14 mouse cellular contexts compared by ENCODE assay signal in genomic region chr11:90678582-90678981, GRCm38 (mm10). TPM values are rescaled to one million over a fixed set of nuclear protein-coding genes. Genes with fewer than 3 reads are reported as not detected.
A peak's percentile ranks its signal among the peaks of the same experiment; 100 is the strongest.
DNase-seq lines count a peak whose midpoint lies in the region; ATAC-seq and TF ChIP-seq lines count a peak whose summit lies in the region.
"Had no signal": no experiment of that assay in that cellular context is flagged by ENCODE, and none has a peak within 500 bp of the region (broad histone marks: within the 10 kb centered on the region; RNA-seq: fewer than 3 reads in every experiment).

No protein-coding gene starts in this region.

- TF ChIP-seq CTCF in lung, embryonic 14.5 days (IDR thresholded peaks at IDR 0.05; ENCODE audit: low read depth): no peak

- no peak for DNase-seq in heart, adult 18-20 months
- DNase-seq in lung, embryonic 14.5 days: peak; percentile 35
- no peak for DNase-seq in lung, adult 18-20 months
- DNase-seq in cerebellum, adult 9-11 months: no peak
- no peak for DNase-seq in ovary, adult 18-20 months (ENCODE audit: low spot score)
- DNase-seq: cerebellum, adult 2 months; kidney, adult 2 months; thymus, postnatal 36 days had no signal

- peaks cover 5% of the 10 kb centered on the region; the same call in 1 of the 2 replicates for H3K36me3 ChIP-seq in heart, embryonic 11.5 days (ENCODE audit: control insufficient read depth, insufficient read depth, low read length)
- peaks cover 24% of the 10 kb centered on the region; the same call in 1 of the 2 replicates for H3K36me3 ChIP-seq in lung, embryonic 14.5 days (ENCODE audit: insufficient read depth)
- no peaks in the 10 kb centered on the region for H3K36me3 ChIP-seq in intestine, embryonic 15.5 days
- H3K36me3 ChIP-seq in stomach, embryonic 15.5 days: peaks cover 4% of the 10 kb centered on the region
- H3K36me3 ChIP-seq: hindbrain, embryonic 12.5 days; midbrain, embryonic 12.5 days had no signal

- H3K4me2 ChIP-seq in heart, embryonic 11.5 days: peak overlapping the region; percentile 6; the same call in 1 of the 2 replicates
- no peak overlapping the region for H3K4me2 ChIP-seq in lung, embryonic 14.5 days
- no peak overlapping the region for H3K4me2 ChIP-seq in intestine, embryonic 15.5 days (replicated peaks)
- H3K4me2 ChIP-seq in stomach, embryonic 15.5 days: no peak overlapping the region
- H3K4me2 ChIP-seq: hindbrain, embryonic 12.5 days; limb, embryonic 15.5 days; midbrain, embryonic 12.5 days had no signal

- peak overlapping the region; percentile 80 for H3K27ac ChIP-seq in heart, embryonic 11.5 days (ENCODE audit: low read depth, low read length)
- H3K27ac ChIP-seq in lung, embryonic 14.5 days (ENCODE audit: low read depth): no peak overlapping the region
- H3K27ac ChIP-seq in intestine, embryonic 15.5 days: no peak overlapping the region
- no peak overlapping the region for H3K27ac ChIP-seq in stomach, embryonic 15.5 days
- H3K27ac ChIP-seq: hindbrain, embryonic 12.5 days; limb, embryonic 15.5 days; midbrain, embryonic 12.5 days had no signal

- ATAC-seq in heart, embryonic 11.5 days (replicated peaks; ENCODE audit: insufficient number of reproducible peaks, low FRiP score, low TSS enrichment): no peak
- peak; percentile 85 for ATAC-seq in lung, embryonic 14.5 days (ENCODE audit: insufficient read depth)
- peak; percentile 87 for ATAC-seq in intestine, embryonic 15.5 days
- ATAC-seq in stomach, embryonic 15.5 days (ENCODE audit: insufficient read depth, low FRiP score, low read depth): peak; percentile 58

- H3K9ac ChIP-seq in heart, embryonic 11.5 days (ENCODE audit: low read depth, low read length): no peak overlapping the region
- no peak overlapping the region for H3K9ac ChIP-seq in lung, embryonic 14.5 days
- H3K9ac ChIP-seq in intestine, embryonic 15.5 days: no peak overlapping the region
- H3K9ac ChIP-seq in stomach, embryonic 15.5 days: no peak overlapping the region
- H3K9ac ChIP-seq: hindbrain, embryonic 12.5 days; limb, embryonic 15.5 days; midbrain, embryonic 12.5 days had no signal

- no peak overlapping the region for H3K4me3 ChIP-seq in heart, embryonic 11.5 days (ENCODE audit: low read depth, low read length)
- no peak overlapping the region for H3K4me3 ChIP-seq in lung, embryonic 14.5 days (ENCODE audit: low read depth, low read length)
- no peak overlapping the region for H3K4me3 ChIP-seq in intestine, embryonic 15.5 days (replicated peaks)
- H3K4me3 ChIP-seq in stomach, embryonic 15.5 days (replicated peaks): no peak overlapping the region
- H3K4me3 ChIP-seq: hindbrain, embryonic 12.5 days; limb, embryonic 15.5 days; midbrain, embryonic 12.5 days had no signal

- H3K9me3 ChIP-seq in heart, embryonic 11.5 days (replicated peaks; ENCODE audit: control insufficient read depth, low read length): no peaks in the 10 kb centered on the region
- no peaks in the 10 kb centered on the region for H3K9me3 ChIP-seq in lung, embryonic 14.5 days (ENCODE audit: low read depth, low read length)
- no peaks in the 10 kb centered on the region for H3K9me3 ChIP-seq in intestine, embryonic 15.5 days
- H3K9me3 ChIP-seq in stomach, embryonic 15.5 days: no peaks in the 10 kb centered on the region
- H3K9me3 ChIP-seq: hindbrain, embryonic 12.5 days; limb, embryonic 15.5 days; midbrain, embryonic 12.5 days had no signal

- H3K4me1 ChIP-seq in heart, embryonic 11.5 days (ENCODE audit: control insufficient read depth, insufficient read depth, low read length): peaks cover 10% of the 10 kb centered on the region
- H3K4me1 ChIP-seq in lung, embryonic 14.5 days (ENCODE audit: insufficient read depth): no peaks in the 10 kb centered on the region
- H3K4me1 ChIP-seq in intestine, embryonic 15.5 days (replicated peaks): no peaks in the 10 kb centered on the region
- H3K4me1 ChIP-seq in stomach, embryonic 15.5 days: no peaks in the 10 kb centered on the region
- H3K4me1 ChIP-seq: hindbrain, embryonic 12.5 days; limb, embryonic 15.5 days; midbrain, embryonic 12.5 days had no signal

- 87% methylated on average over 5 of the region's 5 CpGs for WGBS in heart, embryonic 11.5 days (ENCODE audit: insufficient replicate concordance)
- 74% methylated on average over 5 of the region's 5 CpGs for WGBS in lung, embryonic 14.5 days
- 67% methylated on average over 5 of the region's 5 CpGs for WGBS in intestine, embryonic 15.5 days
- 62% methylated on average over 5 of the region's 5 CpGs for WGBS in stomach, embryonic 15.5 days

- no peaks in the 10 kb centered on the region for H3K27me3 ChIP-seq in heart, embryonic 11.5 days (ENCODE audit: control insufficient read depth, insufficient read depth, low read length)
- no peaks in the 10 kb centered on the region for H3K27me3 ChIP-seq in lung, embryonic 14.5 days (ENCODE audit: insufficient read depth, low read length)
- no peaks in the 10 kb centered on the region for H3K27me3 ChIP-seq in intestine, embryonic 15.5 days (replicated peaks)
- no peaks in the 10 kb centered on the region for H3K27me3 ChIP-seq in stomach, embryonic 15.5 days (replicated peaks)
- H3K27me3 ChIP-seq: hindbrain, embryonic 12.5 days; limb, embryonic 15.5 days; midbrain, embryonic 12.5 days had no signal

RNA-seq across cellular contexts. Expression of gene Tom1l1, which starts 9.6 kb away (rescaled TPM):
- 45.5 and 50.6 TPM in 2 replicates for polyA plus RNA-seq in heart, embryonic 11.5 days (2014; fragmentation: Nextera tagmentation; extraction: Ambion mirVana)
- 10 to 100 TPM; 14.9 to 16.4 TPM for total RNA-seq in heart, adult 18-20 months (2021)
- polyA plus RNA-seq in lung, embryonic 14.5 days (2014; fragmentation: Nextera tagmentation; extraction: Ambion mirVana): 34.0 and 37.6 TPM in 2 replicates
- polyA plus RNA-seq in intestine, embryonic 15.5 days (2015; fragmentation: Nextera tagmentation; extraction: Ambion mirVana): 57.3 and 59.6 TPM in 2 replicates
- polyA plus RNA-seq in stomach, embryonic 15.5 days (2015; fragmentation: Nextera tagmentation; extraction: Ambion mirVana): 42.7 and 50.5 TPM in 2 replicates

RNA-seq across cellular contexts. Expression of gene Cox11, which starts 40.6 kb away (rescaled TPM):
- 27.7 and 28.5 TPM in 2 replicates for polyA plus RNA-seq in heart, embryonic 11.5 days (2014; fragmentation: Nextera tagmentation; extraction: Ambion mirVana)
- 10 to 100 TPM; 20.1 to 24.2 TPM for total RNA-seq in heart, adult 18-20 months (2021)
- 25.7 and 25.9 TPM in 2 replicates for polyA plus RNA-seq in lung, embryonic 14.5 days (2014; fragmentation: Nextera tagmentation; extraction: Ambion mirVana)
- polyA plus RNA-seq in intestine, embryonic 15.5 days (2015; fragmentation: Nextera tagmentation; extraction: Ambion mirVana): 34.0 and 35.9 TPM in 2 replicates
- polyA plus RNA-seq in stomach, embryonic 15.5 days (2015; fragmentation: Nextera tagmentation; extraction: Ambion mirVana): 37.0 and 38.3 TPM in 2 replicates

RNA-seq across cellular contexts. Expression of gene Stxbp4, which starts 40.7 kb away (rescaled TPM):
- 19.6 and 21.0 TPM in 2 replicates for polyA plus RNA-seq in heart, embryonic 11.5 days (2014; fragmentation: Nextera tagmentation; extraction: Ambion mirVana)
- 1 to 10 TPM; 4.2 to 5.5 TPM for total RNA-seq in heart, adult 18-20 months (2021)
- 26.5 and 27.4 TPM in 2 replicates for polyA plus RNA-seq in lung, embryonic 14.5 days (2014; fragmentation: Nextera tagmentation; extraction: Ambion mirVana)
- polyA plus RNA-seq in intestine, embryonic 15.5 days (2015; fragmentation: Nextera tagmentation; extraction: Ambion mirVana): 13.5 and 15.3 TPM in 2 replicates
- polyA plus RNA-seq in stomach, embryonic 15.5 days (2015; fragmentation: Nextera tagmentation; extraction: Ambion mirVana): 15.4 and 20.4 TPM in 2 replicates
